Mouse (Mus musculus): ENCODE results near the gene Fam151b. TPM values are rescaled to one million over a fixed set of nuclear protein-coding genes. Genes with fewer than 3 reads are reported as not detected.

The Fam151b gene
- polyA plus RNA-seq, 1 experiment from 2014 or later: 0.12 TPM

Other genes starting within 250 kb of the Fam151b start
- gene Gm20379, start 178.0 kb downstream of the Fam151b start, polyA plus RNA-seq (2015; fragmentation: Nextera tagmentation; extraction: Ambion mirVana): 0.62 and 0.90 TPM in 2 replicates
- 11.6 and 12.7 TPM in 2 replicates for gene Dhfr, start 129.3 kb downstream of the Fam151b start, polyA plus RNA-seq (2015; fragmentation: Nextera tagmentation; extraction: Ambion mirVana)
- 20.1 and 20.5 TPM in 2 replicates for gene Msh3, start 129.0 kb downstream of the Fam151b start, polyA plus RNA-seq (2015; fragmentation: Nextera tagmentation; extraction: Ambion mirVana)
- 0.08 and 0.16 TPM in 2 replicates for gene Ankrd34b, start 58.1 kb downstream of the Fam151b start, polyA plus RNA-seq (2015; fragmentation: Nextera tagmentation; extraction: Ambion mirVana)
- 10.0 and 10.2 TPM in 2 replicates for gene Zfyve16, start 46.9 kb upstream of the Fam151b start, polyA plus RNA-seq (2015; fragmentation: Nextera tagmentation; extraction: Ambion mirVana)
- not detected in 2 replicates for gene Spz1, start 92.2 kb upstream of the Fam151b start, polyA plus RNA-seq (2015; fragmentation: Nextera tagmentation; extraction: Ambion mirVana)
- 29.9 and 30.8 TPM in 2 replicates for gene Serinc5, start 127.1 kb upstream of the Fam151b start, polyA plus RNA-seq (2015; fragmentation: Nextera tagmentation; extraction: Ambion mirVana)